Mouse (Mus musculus) forebrain, postnatal 0 days (tissue): ENCODE data around the gene Spata9. TPM values are rescaled to one million over a fixed set of nuclear protein-coding genes. Genes with fewer than 3 reads are reported as not detected.
A peak's percentile ranks its signal among the peaks of the same experiment; 100 is the strongest.

Experiments
- ATAC-seq: fragments of 200-750 bp; cut with Nextera tagmentation; 2 replicates; pipeline ENCODE4 v1.8.0; 2017; ENCODE audit warnings: mild to moderate bottlenecking, moderate library complexity
- DNase-seq: peaks from one replicate; pipeline ENCODE4 v3.0.0-alpha.2; 2015
- H3K27ac ChIP-seq: fragments of 300-500 bp; sonication (generic); 2 replicates; pipeline ENCODE4 v1.5.1; 2014; ENCODE audit warnings: low read depth, mild to moderate bottlenecking, antibody characterized with exemption, low read length, moderate library complexity, mixed read lengths
- H3K27me3 ChIP-seq: fragments of 300-500 bp; sonication (generic); 2 replicates; pipeline ENCODE4 v1.6.1; 2014; ENCODE audit warnings: mild to moderate bottlenecking, low read length, mixed read lengths; ENCODE audit not compliant: insufficient read depth
- H3K36me3 ChIP-seq: fragments of 300-500 bp; sonication (generic); 2 replicates; pipeline ENCODE4 v1.6.1; 2014; ENCODE audit warnings: mild to moderate bottlenecking, moderate library complexity; ENCODE audit not compliant: insufficient read depth
- H3K4me1 ChIP-seq: fragments of 300-500 bp; sonication (generic); 2 replicates; pipeline ENCODE4 v1.6.1; 2014; ENCODE audit warnings: antibody characterized with exemption; ENCODE audit not compliant: insufficient read depth
- H3K4me2 ChIP-seq: fragments of 300-500 bp; sonication (generic); 2 replicates; pipeline ENCODE4 v1.6.1; 2014; ENCODE audit warnings: low read depth, mild to moderate bottlenecking, moderate library complexity
- H3K4me3 ChIP-seq: fragments of 300-500 bp; sonication (generic); 2 replicates; pipeline ENCODE4 v1.5.1; 2014; ENCODE audit warnings: low read depth, low read length, mixed read lengths
- H3K9ac ChIP-seq: fragments of 300-500 bp; sonication (generic); 2 replicates; pipeline ENCODE4 v1.6.1; 2014; ENCODE audit warnings: mild to moderate bottlenecking
- H3K9me3 ChIP-seq: fragments of 300-500 bp; sonication (generic); 2 replicates; pipeline ENCODE4 v1.6.1; 2016; ENCODE audit warnings: low read length
- CTCF ChIP-seq: sonication (generic); IDR thresholded peaks from 2 replicates; pipeline ENCODE4 v1.5.1; 2016; ENCODE audit warnings: antibody characterized with exemption, control low read depth, low read depth
- WGBS: fragments of 180-500 bp; shearing (Covaris S2); extraction: QIAGEN DNeasy Blood & Tissue Kit; methylation state at CpG from one replicate; pipeline ENCODE4 v1.1.7; 2014; 5-methylcytosine and 5-hydroxymethylcytosine counted together
- polyA plus RNA-seq: library from polyadenylated mRNA; unstranded; fragments of >200 nt; fragmentation: Nextera tagmentation; extraction: Ambion mirVana; gene quantifications from 2 replicates; pipeline ENCODE4 v1.2.1, GENCODE M21; 2015
- total RNA-seq: library from RNA; depleted of rRNA; stranded (reverse); fragments of >200 nt; gene quantifications from 2 replicates; pipeline ENCODE4 v1.2.3, GENCODE M21; 2014; rRNA removed

Spata9 gene
- total and polyA plus RNA-seq, 2 experiments from 2014 or later: 4.7 TPM

GRCm38 (mm10) chr13:76021782-76022181 is 54.8 kb downstream of the Spata9 start:
- H3K4me2 ChIP-seq: no peak overlapping the region
- peak; percentile 37 for DNase-seq
- peak; percentile 42 for TF ChIP-seq CTCF

GRCm38 (mm10) chr13:76024588-76024987 is 57.6 kb downstream of the Spata9 start:
- no peak overlapping the region for H3K4me2 ChIP-seq
- no peak for ATAC-seq
- H3K4me3 ChIP-seq: no peak overlapping the region
- DNase-seq: no peak
- no peak overlapping the region for H3K27ac ChIP-seq
- WGBS: 77% methylated on average over 3 of the region's 3 CpGs
- TF ChIP-seq CTCF: no peak
- H3K9me3 ChIP-seq: no peaks in the 10 kb centered on the region
- no peaks in the 10 kb centered on the region for H3K36me3 ChIP-seq
- H3K4me1 ChIP-seq: no peaks in the 10 kb centered on the region
- H3K9ac ChIP-seq: no peak overlapping the region
- H3K27me3 ChIP-seq: no peaks in the 10 kb centered on the region

More at GRCm38 (mm10) chr13:76021782-76022181, 54.8 kb downstream of the Spata9 start:
- H3K4me1 ChIP-seq: peaks cover 5% of the 10 kb centered on the region; the same call in 1 of the 2 replicates
- H3K36me3 ChIP-seq: no peaks in the 10 kb centered on the region
- ATAC-seq: no peak
- H3K9ac ChIP-seq: no peak overlapping the region
- 97% methylated on average over 2 of the region's 2 CpGs for WGBS
- H3K27ac ChIP-seq: no peak overlapping the region
- H3K27me3 ChIP-seq: no peaks in the 10 kb centered on the region
- no peak overlapping the region for H3K4me3 ChIP-seq
- no peaks in the 10 kb centered on the region for H3K9me3 ChIP-seq

- Histone ChIP-seq H3K36me3 (no peaks in the 10 kb centered on the region), H3K9me3 (no peaks in the 10 kb centered on the region), H3K4me2 (no peak overlapping the region), H3K4me3 (no peak overlapping the region), H3K27me3 (no peaks in the 10 kb centered on the region), H3K4me1 (no peaks in the 10 kb centered on the region), H3K27ac (no peak overlapping the region), H3K9ac (no peak overlapping the region)
- TF ChIP-seq CTCF: no peak
- ATAC-seq (no peak), DNase-seq (no peak)
- 63% methylated on average over 1 of the region's 1 CpGs for WGBS
These were observed 75.5 kb downstream of the Spata9 start for GRCm38 (mm10) chr13:76042455-76042854.

GRCm38 (mm10) chr13:76044971-76045370 is 78.0 kb downstream of the Spata9 start:
- TF ChIP-seq CTCF: no peak
- H3K4me3 ChIP-seq: no peak overlapping the region
- DNase-seq: no peak
- no peak overlapping the region for H3K27ac ChIP-seq
- no peaks in the 10 kb centered on the region for H3K36me3 ChIP-seq
- no peaks in the 10 kb centered on the region for H3K9me3 ChIP-seq
- no peak overlapping the region for H3K9ac ChIP-seq
- no peak overlapping the region for H3K4me2 ChIP-seq
- no peaks in the 10 kb centered on the region for H3K27me3 ChIP-seq
- ATAC-seq: no peak
- no peaks in the 10 kb centered on the region for H3K4me1 ChIP-seq

Other genes with a start within 250 kb of the Spata9 start
- 49.2 and 53.5 TPM in 2 replicates for gene Glrx, start 127.3 kb upstream of the Spata9 start, total RNA-seq
- gene Glrx, start 127.3 kb upstream of the Spata9 start, polyA plus RNA-seq: 60.2 and 60.8 TPM in 2 replicates
- 42.7 and 52.0 TPM in 2 replicates for gene Rhobtb3, start 23.2 kb upstream of the Spata9 start, total RNA-seq
- gene Rhobtb3, start 23.2 kb upstream of the Spata9 start, polyA plus RNA-seq: 11.3 and 14.0 TPM in 2 replicates
- 18.9 and 22.1 TPM in 2 replicates for gene Rfesd, start 51.6 kb downstream of the Spata9 start, total RNA-seq
- gene Rfesd, start 51.6 kb downstream of the Spata9 start, polyA plus RNA-seq: 23.4 and 24.9 TPM in 2 replicates
- gene Gpr150, start 89.8 kb downstream of the Spata9 start, total RNA-seq: 1.9 and 2.5 TPM in 2 replicates
- 3.0 and 3.3 TPM in 2 replicates for gene Gpr150, start 89.8 kb downstream of the Spata9 start, polyA plus RNA-seq
- 4.7 and 6.9 TPM in 2 replicates for gene Arsk, start 131.5 kb downstream of the Spata9 start, total RNA-seq
- gene Arsk, start 131.5 kb downstream of the Spata9 start, polyA plus RNA-seq: 3.7 TPM in 2 replicates
- gene Ttc37, start 131.6 kb downstream of the Spata9 start, total RNA-seq: 15.3 and 22.0 TPM in 2 replicates
- gene Ttc37, start 131.6 kb downstream of the Spata9 start, polyA plus RNA-seq: 3.6 and 5.4 TPM in 2 replicates